Mouse (Mus musculus) hindbrain, embryonic 15.5 days (tissue): ENCODE data around the gene Ssr2. TPM values are rescaled to one million over a fixed set of nuclear protein-coding genes. Genes with fewer than 3 reads are reported as not detected.

Experiments used
- ATAC-seq: fragments of 200-750 bp; cut with Nextera tagmentation; 2 replicates; pipeline ENCODE4 v1.8.0; 2017; ENCODE audit warnings: low read depth, moderate number of reproducible peaks, moderate TSS enrichment; ENCODE audit not compliant: low FRiP score
- H3K27ac ChIP-seq: fragments of 300-500 bp; sonication (generic); replicated peaks from 2 replicates; pipeline ENCODE4 v1.5.1; 2015; ENCODE audit warnings: mild to moderate bottlenecking, inconsistent platforms
- H3K27me3 ChIP-seq: fragments of 300-500 bp; sonication (generic); 2 replicates; pipeline ENCODE4 v1.6.1; 2015; ENCODE audit warnings: control low read depth, inconsistent platforms
- H3K36me3 ChIP-seq: fragments of 300-500 bp; sonication (generic); 2 replicates; pipeline ENCODE4 v1.6.1; 2015; ENCODE audit warnings: control low read depth, inconsistent platforms
- H3K4me1 ChIP-seq: fragments of 300-500 bp; sonication (generic); replicated peaks from 2 replicates; pipeline ENCODE4 v1.6.1; 2015; ENCODE audit warnings: control low read depth, inconsistent platforms
- H3K4me2 ChIP-seq: fragments of 300-500 bp; sonication (generic); 2 replicates; pipeline ENCODE4 v1.6.1; 2015; ENCODE audit warnings: moderate library complexity, mild to moderate bottlenecking, inconsistent platforms
- H3K4me3 ChIP-seq: fragments of 300-500 bp; sonication (generic); 2 replicates; pipeline ENCODE4 v1.5.1; 2015; ENCODE audit warnings: mild to moderate bottlenecking, inconsistent platforms
- H3K9ac ChIP-seq: fragments of 300-500 bp; sonication (generic); 2 replicates; pipeline ENCODE4 v1.6.1; 2015; ENCODE audit warnings: inconsistent platforms
- H3K9me3 ChIP-seq: fragments of 300-500 bp; sonication (generic); 2 replicates; pipeline ENCODE4 v1.6.1; 2016; ENCODE audit warnings: control low read depth, inconsistent platforms
- WGBS: fragments of 180-500 bp; shearing (Covaris S2); methylation state at CpG from one replicate; pipeline ENCODE4 v1.1.7; 2015; 5-methylcytosine and 5-hydroxymethylcytosine counted together
- polyA plus RNA-seq: library from polyadenylated mRNA; unstranded; fragments of >200 nt; fragmentation: Nextera tagmentation; extraction: Ambion mirVana; gene quantifications from 2 replicates; pipeline ENCODE4 v1.2.1, GENCODE M21; 2015

Gene Ssr2
- polyA plus RNA-seq, 1 experiment from 2014 or later: 149 TPM

GRCm38 (mm10) chr3:88535005-88535404 lies 40.7 kb upstream of the Ssr2 start:
- WGBS: 7% methylated on average over 3 of the region's 3 CpGs
- Histone ChIP-seq H3K27me3 (no peaks in the 10 kb centered on the region), H3K4me1 (peaks cover 66% of the 10 kb centered on the region), H3K27ac (peak overlapping the region; percentile 98), H3K36me3 (peaks cover 25% of the 10 kb centered on the region), H3K9me3 (no peaks in the 10 kb centered on the region), H3K4me3 (peak overlapping the region; percentile 81), H3K4me2 (peak overlapping the region; percentile 90), H3K9ac (peak overlapping the region; percentile 91)
- no peak for ATAC-seq

- Histone ChIP-seq H3K36me3 (peaks cover 29% of the 10 kb centered on the region), H3K4me2 (peak overlapping the region; percentile 90), H3K9me3 (no peaks in the 10 kb centered on the region), H3K27ac (peak overlapping the region; percentile 98; the same call in 1 of the 2 replicates), H3K4me3 (peak overlapping the region; percentile 81), H3K9ac (peak overlapping the region; percentile 91), H3K27me3 (no peaks in the 10 kb centered on the region), H3K4me1 (peaks cover 66% of the 10 kb centered on the region)
- 35% methylated on average over 4 of the region's 4 CpGs for WGBS
- no peak for ATAC-seq
Measured at GRCm38 (mm10) chr3:88535527-88535926, 40.1 kb upstream of the Ssr2 start.

- Histone ChIP-seq H3K4me1 (peaks cover 71% of the 10 kb centered on the region), H3K27ac (peak overlapping the region; percentile 33; the same call in 1 of the 2 replicates), H3K36me3 (peaks cover 33% of the 10 kb centered on the region)
Measured at GRCm38 (mm10) chr3:88536103-88536930, 39.4 kb upstream of the Ssr2 start.

GRCm38 (mm10) chr3:88537146-88537545 lies 38.5 kb upstream of the Ssr2 start:
- Histone ChIP-seq H3K9me3 (no peaks in the 10 kb centered on the region), H3K4me3 (no peak overlapping the region), H3K27me3 (no peaks in the 10 kb centered on the region), H3K36me3 (peaks cover 33% of the 10 kb centered on the region), H3K4me2 (peak overlapping the region; percentile 90), H3K4me1 (peaks cover 80% of the 10 kb centered on the region), H3K9ac (no peak overlapping the region), H3K27ac (no peak overlapping the region)
- WGBS: 59% methylated on average over 6 of the region's 6 CpGs
- ATAC-seq: no peak

More at GRCm38 (mm10) chr3:88536103-88536930, 39.4 kb upstream of the Ssr2 start:
- 5% methylated on average over 63 of the region's 64 CpGs for WGBS
- H3K4me3 ChIP-seq: peak overlapping the region; percentile 81
- no peaks in the 10 kb centered on the region for H3K27me3 ChIP-seq
- H3K9me3 ChIP-seq: no peaks in the 10 kb centered on the region
- no peak for ATAC-seq
- H3K9ac ChIP-seq: peak overlapping the region; percentile 91
- peak overlapping the region; percentile 90 for H3K4me2 ChIP-seq

- no peak for ATAC-seq
- H3K27me3 ChIP-seq: no peaks in the 10 kb centered on the region
- H3K27ac ChIP-seq: peak overlapping the region; percentile 22; the same call in 1 of the 2 replicates
- no peak overlapping the region for H3K9ac ChIP-seq
- H3K9me3 ChIP-seq: no peaks in the 10 kb centered on the region
- WGBS: 21% methylated on average over 9 of the region's 9 CpGs
- H3K4me2 ChIP-seq: peak overlapping the region; percentile 13
- peaks cover 83% of the 10 kb centered on the region for H3K4me1 ChIP-seq
- H3K4me3 ChIP-seq: no peak overlapping the region
- H3K36me3 ChIP-seq: peaks cover 33% of the 10 kb centered on the region
Measured at GRCm38 (mm10) chr3:88538271-88539145, 37.2 kb upstream of the Ssr2 start.

DNA sequence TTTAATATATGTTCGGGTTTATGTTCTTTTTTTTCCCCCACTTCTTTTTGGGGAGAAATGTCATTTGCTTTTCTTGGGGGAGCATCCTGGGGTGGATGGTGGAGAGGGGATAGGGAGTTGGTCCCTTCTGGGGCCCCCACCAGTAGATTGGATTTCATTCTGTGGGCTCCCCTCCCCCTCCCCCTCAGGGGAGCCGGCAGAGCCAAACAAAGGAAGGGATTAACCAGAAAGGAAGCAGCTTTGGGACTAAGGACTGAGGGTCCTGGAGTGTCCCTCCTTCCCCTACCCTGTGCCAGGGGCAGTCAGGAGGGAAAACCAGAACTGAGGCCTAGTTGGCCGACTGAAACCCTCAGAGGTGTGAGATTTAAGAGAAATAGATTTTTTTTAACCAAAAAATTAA lies 36.3 kb upstream of the Ssr2 start:
- Histone ChIP-seq H3K4me2 (no peak overlapping the region), H3K4me3 (no peak overlapping the region), H3K4me1 (peaks cover 76% of the 10 kb centered on the region), H3K9me3 (no peaks in the 10 kb centered on the region), H3K27ac (peak overlapping the region; percentile 52; the same call in 1 of the 2 replicates), H3K27me3 (no peaks in the 10 kb centered on the region), H3K9ac (no peak overlapping the region), H3K36me3 (peaks cover 33% of the 10 kb centered on the region)
- no peak for ATAC-seq
- WGBS: 4% methylated on average over 3 of the region's 3 CpGs

- no peak for ATAC-seq
- no peak overlapping the region for H3K9ac ChIP-seq
- WGBS: 59% methylated on average over 5 of the region's 5 CpGs
Measured at GRCm38 (mm10) chr3:88540085-88540484, 35.6 kb upstream of the Ssr2 start.

GRCm38 (mm10) chr3:88541622-88542401 lies 33.9 kb upstream of the Ssr2 start:
- H3K4me3 ChIP-seq: no peak overlapping the region
- H3K27ac ChIP-seq: peak overlapping the region; percentile 65
- no peaks in the 10 kb centered on the region for H3K27me3 ChIP-seq
- 36% methylated on average over 6 of the region's 7 CpGs for whole genome bisulfite sequencing
- peaks cover 52% of the 10 kb centered on the region for H3K4me1 ChIP-seq
- H3K4me2 ChIP-seq: no peak overlapping the region
- peak; percentile 50 for ATAC-seq
- no peak overlapping the region for H3K9ac ChIP-seq
- H3K9me3 ChIP-seq: no peaks in the 10 kb centered on the region
- peaks cover 26% of the 10 kb centered on the region for H3K36me3 ChIP-seq

More at GRCm38 (mm10) chr3:88540085-88540484, 35.6 kb upstream of the Ssr2 start:
- H3K4me2 ChIP-seq: no peak overlapping the region
- no peak overlapping the region for H3K4me3 ChIP-seq
- 0 out of 2 replicates have a peak overlapping the region, but pooled peaks have one; percentile 51 for H3K27ac ChIP-seq
- H3K27me3 ChIP-seq: no peaks in the 10 kb centered on the region
- peaks cover 33% of the 10 kb centered on the region for H3K36me3 ChIP-seq
- H3K9me3 ChIP-seq: no peaks in the 10 kb centered on the region
- peaks cover 69% of the 10 kb centered on the region for H3K4me1 ChIP-seq

DNA sequence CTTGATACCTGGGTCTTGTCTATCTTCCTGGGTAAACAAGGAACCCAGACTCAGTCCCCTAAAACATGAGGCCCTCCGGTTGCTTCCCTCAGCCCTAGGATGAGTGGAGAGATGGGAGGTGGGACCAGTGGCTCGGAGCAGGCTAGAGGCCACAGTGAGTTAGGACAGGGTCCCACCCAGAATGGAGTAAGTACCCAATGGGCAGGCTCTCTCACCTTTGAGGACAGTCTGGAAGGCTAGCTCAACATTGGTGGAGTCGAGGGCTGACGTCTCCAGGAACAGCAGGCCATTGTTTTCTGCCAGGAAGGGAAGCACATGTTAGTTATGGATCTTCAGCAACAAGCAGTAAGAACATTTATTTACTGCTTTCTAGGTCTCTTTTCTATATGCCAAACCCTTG lies 33.2 kb upstream of the Ssr2 start:
- no peak for ATAC-seq
- Histone ChIP-seq H3K27ac (peak overlapping the region; percentile 65), H3K9me3 (no peaks in the 10 kb centered on the region), H3K36me3 (peaks cover 21% of the 10 kb centered on the region), H3K9ac (no peak overlapping the region), H3K4me2 (no peak overlapping the region), H3K4me3 (no peak overlapping the region), H3K4me1 (peaks cover 45% of the 10 kb centered on the region), H3K27me3 (no peaks in the 10 kb centered on the region)
- 66% methylated on average over 4 of the region's 4 CpGs for WGBS

- H3K27me3 ChIP-seq: no peaks in the 10 kb centered on the region
- H3K27ac ChIP-seq: no peak overlapping the region
- H3K36me3 ChIP-seq: peaks cover 14% of the 10 kb centered on the region
- H3K4me2 ChIP-seq: no peak overlapping the region
- ATAC-seq: no peak
- WGBS: 87% methylated on average over 8 of the region's 8 CpGs
- no peak overlapping the region for H3K9ac ChIP-seq
- no peaks in the 10 kb centered on the region for H3K9me3 ChIP-seq
- H3K4me1 ChIP-seq: peaks cover 38% of the 10 kb centered on the region
- no peak overlapping the region for H3K4me3 ChIP-seq
Measured at GRCm38 (mm10) chr3:88543174-88543573, 32.5 kb upstream of the Ssr2 start.

- no peak overlapping the region for H3K4me2 ChIP-seq
- ATAC-seq: no peak
- no peak overlapping the region for H3K4me3 ChIP-seq
- no peak overlapping the region for H3K27ac ChIP-seq
- no peaks in the 10 kb centered on the region for H3K9me3 ChIP-seq
- H3K27me3 ChIP-seq: no peaks in the 10 kb centered on the region
- WGBS: 77% methylated on average over 5 of the region's 5 CpGs
- H3K9ac ChIP-seq: no peak overlapping the region
- peaks cover 8% of the 10 kb centered on the region for H3K36me3 ChIP-seq
- H3K4me1 ChIP-seq: peaks cover 31% of the 10 kb centered on the region
Measured at GRCm38 (mm10) chr3:88543651-88544410, 31.8 kb upstream of the Ssr2 start.
